Mouse (Mus musculus) C2C12 (cell line): ENCODE results near the gene Dnajc5. TPM values are rescaled to one million over a fixed set of nuclear protein-coding genes. Genes with fewer than 3 reads are reported as not detected.

Experiments used
- H3K27me3 ChIP-seq: one replicate; pipeline ENCODE4 v1.6.1; 2011; ENCODE audit not compliant: control insufficient read depth, insufficient read depth, insufficient read length
- H3K36me3 ChIP-seq: one replicate; pipeline ENCODE4 v1.6.1; 2011; ENCODE audit not compliant: control insufficient read depth, insufficient read depth
- H3K4me3 ChIP-seq: one replicate; pipeline ENCODE4 v1.5.1; 2011; ENCODE audit warnings: mild to moderate bottlenecking, control low read depth; ENCODE audit not compliant: poor library complexity, insufficient read depth, severe bottlenecking
- H3K79me2 ChIP-seq: one replicate; pipeline ENCODE4 v1.6.1; 2011; ENCODE audit not compliant: control insufficient read depth, insufficient read depth
- H3K79me3 ChIP-seq: one replicate; pipeline ENCODE4 v1.6.1; 2011; ENCODE audit warnings: low read depth, control low read depth
- H3ac ChIP-seq: one replicate; pipeline ENCODE3; 2011; ENCODE audit warnings: low read depth; ENCODE audit not compliant: control insufficient read depth, insufficient read length
- CEBPB ChIP-seq: IDR thresholded peaks from one replicate; pipeline ENCODE4 v1.6.1; 2011; ENCODE audit warnings: low read depth, mild to moderate bottlenecking, control low read depth, moderate library complexity
- CTCF ChIP-seq: IDR thresholded peaks from one replicate; pipeline ENCODE4 v1.5.1; 2011; ENCODE audit not compliant: control insufficient read depth, insufficient read depth, insufficient read length
- FOSL1 ChIP-seq: IDR thresholded peaks from one replicate; pipeline ENCODE4 v1.8.0; 2011; ENCODE audit warnings: mild to moderate bottlenecking, low read length; ENCODE audit not compliant: poor library complexity, insufficient read depth, severe bottlenecking
- MAX ChIP-seq: IDR thresholded peaks from one replicate; pipeline ENCODE4 v1.6.1; 2011; ENCODE audit warnings: mild to moderate bottlenecking, control low read depth
- MYOD1 ChIP-seq: IDR thresholded peaks from one replicate; pipeline ENCODE4 v1.6.1; 2011; ENCODE audit warnings: low read depth; ENCODE audit not compliant: control insufficient read depth, insufficient read length
- MYOG ChIP-seq: IDR thresholded peaks from one replicate; pipeline ENCODE4 v1.6.1; 2011; ENCODE audit not compliant: control insufficient read depth, insufficient read length; ENCODE audit errors: extremely low read depth
- USF1 ChIP-seq: IDR thresholded peaks from one replicate; pipeline ENCODE4 v1.6.1; 2011; ENCODE audit warnings: low read depth, mild to moderate bottlenecking, control low read depth, moderate library complexity
- polyA plus RNA-seq: library from polyadenylated mRNA; unstranded; fragments of >200 nt; fragmentation: generic; extraction: Trizol; gene quantifications from one replicate; pipeline ENCODE4 v1.2.1, GENCODE M21; 2012; ENCODE audit warnings: missing spikeins

The Dnajc5 gene
- polyA plus RNA-seq, 1 experiment: 34.3 TPM

- TF ChIP-seq CTCF (no peak), MYOD1 (no peak), MYOG (no peak), MAX (no peak), CEBPB (no peak), USF1 (no peak), FOSL1 (no peak)
- Histone ChIP-seq H3K79me3 (peaks cover 37% of the 10 kb centered on the region), H3K4me3 (no peak overlapping the region), H3K27me3 (no peaks in the 10 kb centered on the region), H3K79me2 (peaks cover 63% of the 10 kb centered on the region), H3ac (no peak overlapping the region), H3K36me3 (peaks cover 42% of the 10 kb centered on the region)
These were observed 21.6 kb upstream of the Dnajc5 start for GRCm38 (mm10) chr2:181498644-181499043.

- peaks cover 29% of the 10 kb centered on the region for H3K79me2 ChIP-seq
- no peaks in the 10 kb centered on the region for H3K27me3 ChIP-seq
- H3K79me3 ChIP-seq: peaks cover 7% of the 10 kb centered on the region
- no peak overlapping the region for H3K4me3 ChIP-seq
- H3K36me3 ChIP-seq: peaks cover 71% of the 10 kb centered on the region
- H3ac ChIP-seq: no peak overlapping the region
- TF ChIP-seq MYOG: no peak
These were observed 11.1 kb upstream of the Dnajc5 start for GRCm38 (mm10) chr2:181509191-181509590.

GRCm38 (mm10) chr2:181511231-181511630 lies 9.1 kb upstream of the Dnajc5 start:
- Histone ChIP-seq H3K79me2 (peaks cover 12% of the 10 kb centered on the region), H3K27me3 (no peaks in the 10 kb centered on the region), H3ac (no peak overlapping the region), H3K36me3 (peaks cover 78% of the 10 kb centered on the region), H3K4me3 (no peak overlapping the region), H3K79me3 (peaks cover 3% of the 10 kb centered on the region)
- TF ChIP-seq CEBPB (no peak), USF1 (no peak), MYOG (no peak), MYOD1 (no peak), FOSL1 (no peak), CTCF (no peak), MAX (no peak)

- peak overlapping the region; percentile 42 for H3ac ChIP-seq
- H3K79me3 ChIP-seq: peaks cover 34% of the 10 kb centered on the region
- TF ChIP-seq FOSL1 (no peak), MYOD1 (no peak), USF1 (no peak), CTCF (no peak), CEBPB (no peak), MAX (no peak), MYOG (no peak)
- peaks cover 58% of the 10 kb centered on the region for H3K36me3 ChIP-seq
- H3K79me2 ChIP-seq: peaks cover 44% of the 10 kb centered on the region
- H3K4me3 ChIP-seq: peak overlapping the region; percentile 81
- no peaks in the 10 kb centered on the region for H3K27me3 ChIP-seq
These were observed 1.1 kb upstream of the Dnajc5 start for GRCm38 (mm10) chr2:181519201-181519600.

- Histone ChIP-seq H3K4me3 (peak overlapping the region; percentile 81), H3K27me3 (no peaks in the 10 kb centered on the region), H3K79me2 (peaks cover 61% of the 10 kb centered on the region), H3K36me3 (peaks cover 42% of the 10 kb centered on the region), H3ac (peak overlapping the region; percentile 93), H3K79me3 (peaks cover 51% of the 10 kb centered on the region)
- TF ChIP-seq CTCF (no peak), USF1 (no peak), MYOG (no peak), MYOD1 (no peak), CEBPB (no peak)
These were observed 597 bp downstream of the Dnajc5 start for GRCm38 (mm10) chr2:181520936-181521227.

- Histone ChIP-seq H3K27me3 (no peaks in the 10 kb centered on the region), H3K4me3 (peak overlapping the region; percentile 81), H3ac (peak overlapping the region; percentile 16), H3K79me3 (peaks cover 57% of the 10 kb centered on the region), H3K36me3 (peaks cover 41% of the 10 kb centered on the region), H3K79me2 (peaks cover 67% of the 10 kb centered on the region)
- TF ChIP-seq USF1 (no peak), MYOG (no peak), FOSL1 (no peak), MYOD1 (no peak), CTCF (no peak), MAX (no peak)
These were observed 1.2 kb downstream of the Dnajc5 start for GRCm38 (mm10) chr2:181521491-181521890.
